Comparison of ENCODE assay signal across 7 mouse cellular contexts in the genomic region with DNA sequence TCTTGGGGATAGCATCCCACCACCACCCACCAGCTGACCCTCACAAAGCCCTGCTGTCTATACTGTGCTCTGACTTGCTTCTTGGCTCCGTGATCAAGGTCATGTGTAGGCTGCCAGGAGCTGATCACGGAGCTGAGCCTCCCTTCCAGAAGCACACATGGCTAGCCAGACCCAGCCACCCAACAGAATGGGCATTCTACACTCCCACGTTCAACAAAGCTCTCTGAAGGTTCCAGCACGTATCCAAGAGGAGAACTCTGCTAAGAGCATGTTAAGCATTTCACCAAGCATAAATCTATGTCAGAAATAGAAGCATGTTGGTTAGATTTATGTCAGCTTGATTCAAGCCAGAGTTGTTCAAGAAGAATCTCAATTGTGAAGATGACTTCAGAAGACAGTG.
"Had no signal": no experiment of that assay in that cellular context is flagged by ENCODE, and none has a peak within 500 bp of the region (broad histone marks: within the 10 kb centered on the region; RNA-seq: fewer than 3 reads in every experiment).

No protein-coding gene starts in this region.

- DNase-seq: kidney, postnatal 14 days; layer of hippocampus, adult 9-11 months; layer of hippocampus, postnatal 36 days; lung, adult 2 months; lung, postnatal 36 days; right cerebral cortex, postnatal 25 days; thymus, postnatal 4 days had no signal
